Mouse (Mus musculus) stomach, embryonic 16.5 days (tissue): ENCODE measurements around the gene Dnah2. TPM values are rescaled to one million over a fixed set of nuclear protein-coding genes. Genes with fewer than 3 reads are reported as not detected.

Source experiments
- ATAC-seq: fragments of 200-750 bp; cut with Nextera tagmentation; 2 replicates; pipeline ENCODE4 v1.8.0; 2017; ENCODE audit warnings: moderate number of reproducible peaks, moderate TSS enrichment; ENCODE audit not compliant: insufficient read depth, low FRiP score
- H3K27ac ChIP-seq: fragments of 300-500 bp; sonication (generic); 2 replicates; pipeline ENCODE4 v1.5.1; 2014; ENCODE audit warnings: low read length
- H3K27me3 ChIP-seq: fragments of 300-500 bp; sonication (generic); 2 replicates; pipeline ENCODE4 v1.6.1; 2014; ENCODE audit warnings: low read length, control low read depth, mixed read lengths; ENCODE audit not compliant: control insufficient read depth, insufficient read depth
- H3K36me3 ChIP-seq: fragments of 300-500 bp; sonication (generic); 2 replicates; pipeline ENCODE4 v1.6.1; 2014; ENCODE audit warnings: low read length; ENCODE audit not compliant: control insufficient read depth, insufficient read depth
- H3K4me1 ChIP-seq: fragments of 300-500 bp; sonication (generic); 2 replicates; pipeline ENCODE4 v1.6.1; 2014; ENCODE audit warnings: low read length, control low read depth, mixed read lengths; ENCODE audit not compliant: control insufficient read depth, insufficient read depth
- H3K4me2 ChIP-seq: fragments of 300-500 bp; sonication (generic); 2 replicates; pipeline ENCODE4 v1.6.1; 2014; ENCODE audit warnings: low read depth, low read length, mixed read lengths
- H3K4me3 ChIP-seq: fragments of 300-500 bp; sonication (generic); replicated peaks from 2 replicates; pipeline ENCODE4 v1.5.1; 2014; ENCODE audit warnings: mild to moderate bottlenecking, low read length
- H3K9ac ChIP-seq: fragments of 300-500 bp; sonication (generic); 2 replicates; pipeline ENCODE4 v1.6.1; 2014; ENCODE audit warnings: low read length
- H3K9me3 ChIP-seq: fragments of 300-500 bp; sonication (generic); replicated peaks from 2 replicates; pipeline ENCODE4 v1.6.1; 2016; ENCODE audit warnings: low read length, control low read depth; ENCODE audit not compliant: control insufficient read depth
- WGBS: fragments of 180-500 bp; shearing (Covaris S2); extraction: QIAGEN DNeasy Blood & Tissue Kit; methylation state at CpG from one replicate; pipeline ENCODE4 v1.1.7; 2014; 5-methylcytosine and 5-hydroxymethylcytosine counted together
- polyA plus RNA-seq: library from polyadenylated mRNA; unstranded; fragments of >200 nt; fragmentation: Nextera tagmentation; extraction: Ambion mirVana; gene quantifications from 2 replicates; pipeline ENCODE4 v1.2.1, GENCODE M21; 2015

Gene Dnah2
- 0.54 and 0.69 TPM in 2 replicates for polyA plus RNA-seq

GRCm38 (mm10) chr11:69549060-69549656, at the start of gene Dnah2:
Dnah2 (minus strand) TSS chr11:69549110.
- Histone ChIP-seq H3K4me3 (no peak within 1 kb of the TSS), H3K4me2 (no peak within 1 kb of the TSS), H3K9ac (no peak within 1 kb of the TSS), H3K4me1 (peaks cover 8% of the 10 kb centered on the region; the same call in 1 of the 2 replicates), H3K27ac (no peak within 1 kb of the TSS), H3K9me3 (no peaks in the 10 kb centered on the region), H3K27me3 (no peaks in the 10 kb centered on the region), H3K36me3 (no peaks in the 10 kb centered on the region)
- WGBS: 30% methylated on average over 12 of the region's 12 CpGs
- no peak for ATAC-seq

DNA sequence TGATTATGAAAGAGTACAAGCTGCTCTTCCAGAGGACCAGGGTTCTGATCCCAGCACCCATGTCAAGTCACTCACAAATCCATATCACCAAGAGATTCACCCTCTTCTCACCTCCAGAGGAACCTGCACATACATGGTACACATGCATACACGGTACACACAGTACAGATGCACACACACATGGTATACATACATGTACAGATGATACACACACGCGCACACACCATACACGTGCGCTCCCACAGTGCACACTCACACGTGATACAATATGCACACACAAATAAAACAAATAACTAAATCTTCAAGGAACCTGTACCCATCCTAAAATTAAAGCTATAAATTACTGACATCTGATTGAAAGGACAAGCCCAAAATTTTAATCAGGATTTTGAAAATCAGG, 45.9 kb upstream of the Dnah2 start:
- Histone ChIP-seq H3K27me3 (no peaks in the 10 kb centered on the region), H3K9me3 (no peaks in the 10 kb centered on the region), H3K9ac (no peak overlapping the region), H3K27ac (no peak overlapping the region), H3K4me3 (no peak overlapping the region), H3K4me2 (no peak overlapping the region), H3K4me1 (peaks cover 3% of the 10 kb centered on the region; the same call in 1 of the 2 replicates), H3K36me3 (peaks cover 3% of the 10 kb centered on the region; the same call in 1 of the 2 replicates)
- WGBS: 93% methylated on average over 6 of the region's 6 CpGs
- ATAC-seq: no peak

DNA sequence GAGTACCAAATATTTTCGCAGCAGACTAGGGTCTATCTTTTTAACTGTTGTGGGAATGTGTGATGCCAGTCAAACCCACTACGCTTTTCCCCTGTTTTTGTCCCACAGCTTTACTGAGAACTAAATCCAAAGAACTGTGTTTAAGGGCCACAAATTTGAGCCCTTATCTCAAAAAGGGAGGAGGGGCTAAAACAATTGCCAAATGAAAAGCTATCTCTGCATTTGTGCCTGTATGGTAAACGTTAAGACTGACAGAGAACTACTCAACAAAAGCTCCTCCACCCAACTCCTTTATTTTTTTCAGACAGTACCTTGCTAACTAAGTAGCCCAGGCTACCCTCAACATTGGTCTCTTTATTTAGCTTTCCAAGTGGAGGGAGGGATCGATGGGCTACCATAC, 43.9 kb upstream of the Dnah2 start:
- H3K9ac ChIP-seq: no peak overlapping the region
- 82% methylated on average over 4 of the region's 4 CpGs for WGBS
- no peaks in the 10 kb centered on the region for H3K4me1 ChIP-seq
- H3K4me2 ChIP-seq: no peak overlapping the region
- no peak for ATAC-seq
- no peak overlapping the region for H3K4me3 ChIP-seq
- H3K27me3 ChIP-seq: no peaks in the 10 kb centered on the region
- no peaks in the 10 kb centered on the region for H3K9me3 ChIP-seq
- no peak overlapping the region for H3K27ac ChIP-seq
- H3K36me3 ChIP-seq: peaks cover 8% of the 10 kb centered on the region; the same call in 1 of the 2 replicates

DNA sequence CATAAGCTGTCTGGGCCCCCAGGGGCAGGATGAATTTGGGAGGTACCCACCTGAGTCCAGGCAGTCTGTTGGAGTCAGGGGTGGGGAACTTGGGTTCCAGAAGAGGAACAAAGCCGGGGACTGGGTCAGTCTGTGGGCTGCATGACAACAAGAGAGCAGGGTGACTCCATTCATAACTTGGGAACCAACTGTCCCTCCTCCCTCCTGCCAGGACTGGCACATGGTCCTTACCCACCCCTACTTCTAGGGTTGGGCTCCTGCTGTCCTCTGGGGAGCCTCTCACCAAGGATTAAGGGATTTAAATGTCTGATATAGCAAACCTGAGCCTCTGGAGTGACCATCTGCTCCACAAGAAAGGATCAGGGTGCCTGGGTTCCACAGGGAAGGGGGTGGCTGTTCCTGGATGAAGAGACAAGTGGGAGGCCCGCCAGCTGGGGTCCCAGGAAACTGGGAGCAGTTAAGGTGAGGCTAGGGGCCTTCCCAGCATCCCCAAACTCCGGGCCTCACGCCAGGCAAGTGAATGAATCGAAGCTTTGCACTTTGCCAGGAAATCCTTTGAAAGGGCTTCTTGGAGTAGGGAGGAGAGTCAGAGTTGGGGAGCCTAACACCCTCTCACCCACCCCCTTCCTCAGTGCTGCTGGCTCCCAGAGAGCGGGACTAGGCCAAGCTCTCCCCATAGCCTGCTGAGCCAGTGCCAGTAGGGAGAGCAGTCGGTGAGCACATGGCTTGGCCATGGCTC, 43.2 kb upstream of the Dnah2 start:
- Histone ChIP-seq H3K36me3 (peaks cover 8% of the 10 kb centered on the region; the same call in 1 of the 2 replicates), H3K27ac (no peak overlapping the region), H3K4me3 (no peak overlapping the region), H3K27me3 (no peaks in the 10 kb centered on the region), H3K4me1 (no peaks in the 10 kb centered on the region), H3K9me3 (no peaks in the 10 kb centered on the region), H3K4me2 (no peak overlapping the region), H3K9ac (no peak overlapping the region; the same call in 1 of the 2 replicates)
- ATAC-seq: no peak
- 73% methylated on average over 7 of the region's 7 CpGs for WGBS

DNA sequence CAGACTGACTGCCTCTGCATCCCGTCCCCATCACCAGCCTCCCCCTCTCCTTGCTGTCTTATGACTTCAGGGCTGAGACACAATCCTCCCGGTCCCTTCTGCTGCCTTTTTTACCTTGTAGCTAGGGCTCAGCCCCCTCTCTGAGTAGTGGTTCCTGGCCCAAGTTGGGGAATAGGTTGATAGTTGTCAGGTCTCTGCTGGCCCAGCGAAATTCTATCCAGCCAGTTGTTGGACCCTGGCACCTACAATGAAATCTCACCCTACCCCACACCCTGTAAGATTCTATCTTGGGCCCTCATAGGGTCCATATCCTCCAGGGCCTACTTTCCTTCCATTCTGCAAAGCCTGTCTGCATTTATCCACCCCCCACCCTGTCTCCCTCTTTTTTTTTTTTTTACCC, 42.5 kb upstream of the Dnah2 start:
- Histone ChIP-seq H3K27me3 (no peaks in the 10 kb centered on the region), H3K9ac (no peak overlapping the region), H3K4me2 (no peak overlapping the region), H3K9me3 (no peaks in the 10 kb centered on the region), H3K27ac (no peak overlapping the region), H3K4me1 (no peaks in the 10 kb centered on the region), H3K36me3 (peaks cover 12% of the 10 kb centered on the region; the same call in 1 of the 2 replicates), H3K4me3 (no peak overlapping the region)
- 79% methylated on average over 3 of the region's 3 CpGs for WGBS
- ATAC-seq: no peak

- Histone ChIP-seq H3K4me2 (no peak overlapping the region), H3K27ac (no peak overlapping the region), H3K9me3 (no peaks in the 10 kb centered on the region), H3K4me1 (no peaks in the 10 kb centered on the region), H3K36me3 (peaks cover 12% of the 10 kb centered on the region; the same call in 1 of the 2 replicates), H3K27me3 (no peaks in the 10 kb centered on the region), H3K9ac (no peak overlapping the region), H3K4me3 (no peak overlapping the region)
- WGBS: 89% methylated on average over 8 of the region's 8 CpGs
- no peak for ATAC-seq
These were observed 41.7 kb upstream of the Dnah2 start for GRCm38 (mm10) chr11:69590622-69591021.

GRCm38 (mm10) chr11:69589207-69589834, 40.4 kb upstream of the Dnah2 start:
- 85% methylated on average over 22 of the region's 22 CpGs for WGBS
- no peak overlapping the region for H3K4me2 ChIP-seq
- ATAC-seq: no peak
- no peak overlapping the region for H3K4me3 ChIP-seq
- H3K27ac ChIP-seq: no peak overlapping the region
- peaks cover 12% of the 10 kb centered on the region; the same call in 1 of the 2 replicates for H3K36me3 ChIP-seq
- H3K9me3 ChIP-seq: no peaks in the 10 kb centered on the region
- H3K9ac ChIP-seq: no peak overlapping the region
- peaks cover 3% of the 10 kb centered on the region; the same call in 1 of the 2 replicates for H3K4me1 ChIP-seq
- no peaks in the 10 kb centered on the region for H3K27me3 ChIP-seq

DNA sequence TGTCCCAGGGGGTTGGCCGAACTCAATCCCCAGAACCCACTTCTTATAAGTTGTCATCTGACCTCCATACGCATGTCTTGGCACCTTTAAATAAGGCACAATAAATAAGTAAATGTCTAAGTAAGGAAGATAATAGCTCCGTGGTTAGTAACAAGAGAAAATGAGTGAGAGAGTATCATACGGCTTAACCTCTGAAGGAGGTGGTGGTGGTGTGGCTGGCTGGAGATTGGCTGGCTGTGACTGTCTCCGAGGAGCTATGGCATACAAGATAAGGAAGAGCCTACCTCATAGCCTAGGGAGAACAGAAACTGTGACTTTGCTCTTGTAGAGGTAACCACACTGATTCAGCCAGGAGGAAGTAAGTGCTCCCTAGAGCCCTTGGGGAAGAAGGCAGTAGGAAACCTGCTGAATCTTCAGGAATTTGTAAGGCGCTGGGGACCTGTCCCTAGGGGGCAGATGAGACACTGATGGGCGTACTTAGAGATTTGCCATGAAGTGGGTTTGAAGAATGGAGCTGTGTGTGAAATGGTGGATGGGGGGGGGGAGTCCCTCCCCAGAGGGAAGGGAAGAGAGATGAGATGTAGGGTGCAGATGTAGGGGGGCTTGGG, 36.9 kb upstream of the Dnah2 start:
- H3K4me2 ChIP-seq: no peak overlapping the region
- ATAC-seq: no peak
- peaks cover 9% of the 10 kb centered on the region for H3K4me1 ChIP-seq
- H3K4me3 ChIP-seq: no peak overlapping the region
- WGBS: 73% methylated on average over 7 of the region's 7 CpGs
- H3K27me3 ChIP-seq: no peaks in the 10 kb centered on the region
- H3K27ac ChIP-seq: no peak overlapping the region
- H3K36me3 ChIP-seq: peaks cover 9% of the 10 kb centered on the region; the same call in 1 of the 2 replicates
- no peak overlapping the region for H3K9ac ChIP-seq
- no peaks in the 10 kb centered on the region for H3K9me3 ChIP-seq
